Mouse (Mus musculus) G1E (cell line): ENCODE measurements around the gene Vcl. TPM values are rescaled to one million over a fixed set of nuclear protein-coding genes. Genes with fewer than 3 reads are reported as not detected.
A peak's percentile ranks its signal among the peaks of the same experiment; 100 is the strongest.

Source experiments
- ATAC-seq: 2 replicates; pipeline ENCODE4 v1.8.0; 2016; ENCODE audit warnings: mild to moderate bottlenecking; ENCODE audit not compliant: insufficient number of reproducible peaks, poor library complexity, low FRiP score, severe bottlenecking; ENCODE audit errors: extremely low read depth
- DNase-seq: peaks from one replicate; pipeline ENCODE4 v3.0.0; 2012; ENCODE audit warnings: low spot score
- H3K27me3 ChIP-seq: 2 replicates; pipeline ENCODE4 v1.6.1; 2012; ENCODE audit warnings: mild to moderate bottlenecking, low read length, inconsistent platforms; ENCODE audit not compliant: insufficient read depth
- H3K36me3 ChIP-seq: replicated peaks from 2 replicates; pipeline ENCODE3; 2012; ENCODE audit warnings: mild to moderate bottlenecking, inconsistent platforms
- H3K4me1 ChIP-seq: 2 replicates; pipeline ENCODE4 v1.6.1; 2012; ENCODE audit warnings: low read depth, low read length, inconsistent platforms, mixed read lengths; ENCODE audit not compliant: insufficient read depth
- H3K4me3 ChIP-seq: 2 replicates; pipeline ENCODE4 v1.5.1; 2012; ENCODE audit warnings: low read depth, mild to moderate bottlenecking, inconsistent platforms, low read length, moderate library complexity, mixed read lengths
- H3K9me3 ChIP-seq: replicated peaks from 2 replicates; pipeline ENCODE4 v1.6.1; 2012; ENCODE audit warnings: inconsistent platforms
- CTCF ChIP-seq: IDR thresholded peaks from 2 replicates; pipeline ENCODE4 v1.5.1; 2012; ENCODE audit warnings: low read depth, low read length, inconsistent platforms, mixed read lengths
- GATA1 ChIP-seq: IDR thresholded peaks from 2 replicates; pipeline ENCODE4 v1.6.1; 2012; ENCODE audit warnings: borderline replicate concordance, low read length, inconsistent platforms, mixed read lengths
- GATA2 ChIP-seq: IDR thresholded peaks from 2 replicates; pipeline ENCODE4 v1.6.1; 2012; ENCODE audit warnings: low read depth, low read length, inconsistent platforms, borderline replicate concordance
- POLR2AphosphoS5 ChIP-seq: IDR thresholded peaks from 2 replicates; pipeline ENCODE4 v1.6.1; 2012; ENCODE audit warnings: low read depth, low read length, inconsistent platforms; ENCODE audit not compliant: insufficient replicate concordance
- TAL1 ChIP-seq: conservative IDR thresholded peaks from 2 replicates; pipeline ENCODE4 v1.6.1; 2012; ENCODE audit warnings: low read depth, low read length, inconsistent platforms, mixed read lengths
- polyA plus RNA-seq: library from polyadenylated mRNA; stranded (reverse); fragments of >175 nt; gene quantifications from 2 replicates; pipeline ENCODE4 v1.2.3, GENCODE M21; 2012
- total RNA-seq, 2 experiments: library from RNA; stranded (forward) in 1 of 2; stranded (reverse) in 1 of 2; fragments of 200-1000 nt in 1 of 2; fragments of >200 nt in 1 of 2; fragmentation: Nextera tagmentation in 1 of 2; gene quantifications; 2 replicates each; pipeline ENCODE4 v1.2.3; 2014 to 2017

The Vcl gene
- total and polyA plus RNA-seq, 3 experiments, result 36.9 to 125 (median 47.3) TPM

DNA sequence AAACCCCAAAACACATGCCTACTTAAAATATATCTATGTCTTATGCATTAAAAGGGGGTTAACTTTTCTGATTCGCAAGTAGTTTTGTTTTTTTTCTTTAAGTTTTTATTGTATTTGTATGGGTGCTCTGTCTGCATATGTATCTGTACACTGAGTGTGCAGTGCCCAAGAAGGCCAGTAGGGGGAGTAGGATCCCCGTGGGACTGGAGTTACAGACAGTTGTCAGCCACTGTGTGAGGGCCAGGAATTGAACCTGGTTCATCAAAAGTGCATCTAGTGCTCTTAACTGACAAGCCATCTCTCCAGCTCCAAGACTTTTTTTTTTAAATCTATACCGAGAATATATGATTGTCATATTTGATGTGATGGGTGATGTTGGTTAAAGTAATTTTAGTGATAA is 121.5 kb downstream of the Vcl start:
- H3K4me1 ChIP-seq, result peaks cover 25% of the 10 kb centered on the region
- peak overlapping the region; percentile 100; the same call in 1 of the 2 replicates for H3K4me3 ChIP-seq
- ATAC-seq (no peak), DNase-seq (no peak)
- H3K36me3 ChIP-seq, result peaks cover 32% of the 10 kb centered on the region
- peaks cover 2% of the 10 kb centered on the region; the same call in 1 of the 2 replicates for H3K9me3 ChIP-seq
- H3K27me3 ChIP-seq, result no peaks in the 10 kb centered on the region
- TF ChIP-seq CTCF, result peak; percentile 53
- no peak for TF ChIP-seq GATA1
- TF ChIP-seq POLR2AphosphoS5, result no peak
- no peak for TF ChIP-seq GATA2
- TF ChIP-seq TAL1, result no peak

DNA sequence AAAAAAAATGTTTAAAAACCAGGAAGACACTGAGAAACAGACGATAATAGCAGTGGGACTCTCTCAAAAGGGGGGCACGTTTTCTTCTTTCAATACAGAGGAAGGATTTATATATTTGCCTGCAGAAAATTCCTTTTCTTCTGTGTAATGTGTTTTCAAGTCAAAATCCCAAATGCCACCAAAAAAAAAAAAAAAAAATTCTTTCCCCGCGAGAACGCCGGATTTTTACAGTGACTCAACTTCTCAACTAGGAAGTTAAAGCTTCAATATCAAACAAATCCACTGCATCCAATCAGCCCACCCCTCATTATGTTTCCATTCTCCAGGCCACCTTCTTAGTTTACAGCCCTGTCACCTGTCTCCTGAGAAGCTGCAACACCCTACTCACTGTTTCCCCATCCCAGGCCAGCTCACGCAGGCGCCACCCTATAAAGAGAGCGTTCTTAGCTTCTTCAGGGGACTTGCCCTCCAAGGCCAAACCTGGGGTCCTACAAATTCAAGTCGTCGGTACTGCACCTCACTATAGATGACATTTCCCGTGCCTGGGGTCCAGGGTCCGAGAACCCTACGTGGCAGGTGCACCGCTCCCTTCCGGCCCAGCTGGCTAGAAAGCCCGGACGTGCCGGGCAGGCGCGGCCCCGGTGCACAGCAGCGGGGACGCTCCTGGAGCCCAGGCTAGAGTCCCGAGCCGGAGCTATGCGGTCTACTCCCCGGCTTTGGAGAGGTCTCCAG is 122.3 kb downstream of the Vcl start:
- Histone ChIP-seq H3K9me3 (peaks cover 2% of the 10 kb centered on the region; the same call in 1 of the 2 replicates), H3K4me3 (peak overlapping the region; percentile 100), H3K36me3 (peaks cover 34% of the 10 kb centered on the region), H3K4me1 (peaks cover 31% of the 10 kb centered on the region), H3K27me3 (no peaks in the 10 kb centered on the region)
- ATAC-seq (no peak), DNase-seq (no peak)
- TF ChIP-seq CTCF (no peak), GATA2 (no peak), GATA1 (no peak), POLR2AphosphoS5 (no peak), TAL1 (no peak)

- H3K9me3 ChIP-seq, result peaks cover 2% of the 10 kb centered on the region; the same call in 1 of the 2 replicates
- peaks cover 37% of the 10 kb centered on the region for H3K4me1 ChIP-seq
- ATAC-seq (peak; percentile 96), DNase-seq (peak; percentile 87)
- TF ChIP-seq POLR2AphosphoS5 (peak; percentile 25; the same call in 1 of the 2 replicates), CTCF (no peak)
- no peaks in the 10 kb centered on the region for H3K27me3 ChIP-seq
- peak within 1 kb of the TSS; percentile 100 for H3K4me3 ChIP-seq
- H3K36me3 ChIP-seq, result peaks cover 38% of the 10 kb centered on the region
Measured at GRCm38 (mm10) chr14:21052112-21052780, 123.0 kb downstream of the Vcl start, which contains the start of the genes Ap3m1 and Adk. Gene Ap3m1, minus strand, starts transcription at chr14:21052508. Gene Adk, plus strand, starts transcription at chr14:21052574.

- peak; percentile 32 for DNase-seq
- Histone ChIP-seq H3K4me1 (peaks cover 41% of the 10 kb centered on the region), H3K36me3 (peaks cover 40% of the 10 kb centered on the region), H3K27me3 (no peaks in the 10 kb centered on the region), H3K4me3 (peak overlapping the region; percentile 100), H3K9me3 (peaks cover 2% of the 10 kb centered on the region; the same call in 1 of the 2 replicates)
- ATAC-seq, result no peak
- TF ChIP-seq TAL1 (no peak), GATA2 (no peak), POLR2AphosphoS5 (no peak), CTCF (no peak), GATA1 (no peak)
Measured at GRCm38 (mm10) chr14:21052781-21053130, 123.6 kb downstream of the Vcl start.

GRCm38 (mm10) chr14:21053151-21053550 is 124.0 kb downstream of the Vcl start:
- H3K4me3 ChIP-seq, result peak overlapping the region; percentile 100
- DNase-seq, result no peak
- H3K36me3 ChIP-seq, result peaks cover 38% of the 10 kb centered on the region
- TF ChIP-seq CTCF (no peak), GATA2 (no peak), GATA1 (no peak), TAL1 (no peak), POLR2AphosphoS5 (no peak)
- peaks cover 2% of the 10 kb centered on the region; the same call in 1 of the 2 replicates for H3K9me3 ChIP-seq
- H3K27me3 ChIP-seq, result no peaks in the 10 kb centered on the region
- no peak for ATAC-seq
- H3K4me1 ChIP-seq, result peaks cover 39% of the 10 kb centered on the region

- no peak for ATAC-seq
- peak overlapping the region; percentile 100; the same call in 1 of the 2 replicates for H3K4me3 ChIP-seq
Measured at GRCm38 (mm10) chr14:21053586-21053985, 124.4 kb downstream of the Vcl start.

More at GRCm38 (mm10) chr14:21053586-21053985, 124.4 kb downstream of the Vcl start:
- no peaks in the 10 kb centered on the region for H3K27me3 ChIP-seq
- peaks cover 2% of the 10 kb centered on the region; the same call in 1 of the 2 replicates for H3K9me3 ChIP-seq
- H3K36me3 ChIP-seq, result peaks cover 38% of the 10 kb centered on the region
- peaks cover 41% of the 10 kb centered on the region for H3K4me1 ChIP-seq
- DNase-seq, result no peak
- TF ChIP-seq CTCF, result no peak
